Mouse (Mus musculus) forebrain, embryonic 10.5 days (tissue): Measurements from ENCODE around the gene Mettl13. TPM values are rescaled to one million over a fixed set of nuclear protein-coding genes. Genes with fewer than 3 reads are reported as not detected.

Source experiments
- DNase-seq: peaks from one replicate; pipeline ENCODE4 v3.0.0-alpha.2; 2017; ENCODE audit warnings: low spot score; ENCODE audit errors: extremely low spot score
- H3K27ac ChIP-seq: fragments of 300-500 bp; sonication (generic); 2 replicates; pipeline ENCODE4 v1.5.1; 2016; ENCODE audit warnings: mild to moderate bottlenecking
- H3K27me3 ChIP-seq: fragments of 300-500 bp; sonication (generic); 2 replicates; pipeline ENCODE4 v1.6.1; 2016; ENCODE audit warnings: mild to moderate bottlenecking; ENCODE audit not compliant: poor library complexity, severe bottlenecking
- H3K36me3 ChIP-seq: fragments of 300-500 bp; sonication (generic); replicated peaks from 2 replicates; pipeline ENCODE4 v1.6.1; 2016; ENCODE audit warnings: mild to moderate bottlenecking, moderate library complexity
- H3K4me1 ChIP-seq: fragments of 300-500 bp; sonication (generic); 2 replicates; pipeline ENCODE4 v1.6.1; 2016
- H3K4me3 ChIP-seq: fragments of 300-500 bp; sonication (generic); 2 replicates; pipeline ENCODE4 v1.5.1; 2016; ENCODE audit warnings: mild to moderate bottlenecking, moderate library complexity
- H3K9me3 ChIP-seq: fragments of 300-500 bp; sonication (generic); 2 replicates; pipeline ENCODE4 v1.6.1; 2016; ENCODE audit warnings: mild to moderate bottlenecking, moderate library complexity
- WGBS: fragments of 180-500 bp; shearing (Covaris S2); methylation state at CpG from one replicate; pipeline ENCODE4 v1.1.7; 2016; 5-methylcytosine and 5-hydroxymethylcytosine counted together
- polyA plus RNA-seq: library from polyadenylated mRNA; unstranded; fragments of >200 nt; fragmentation: Nextera tagmentation; extraction: Ambion mirVana; gene quantifications from 2 replicates; pipeline ENCODE4 v1.2.1, GENCODE M21; 2016

Mettl13 gene
- polyA plus RNA-seq, result 32.8 and 34.8 TPM in 2 replicates

- peaks cover 28% of the 10 kb centered on the region for H3K4me1 ChIP-seq
- H3K36me3 ChIP-seq, result peaks cover 32% of the 10 kb centered on the region
- no peaks in the 10 kb centered on the region for H3K9me3 ChIP-seq
- peak within 1 kb of the TSS; percentile 86 for H3K27ac ChIP-seq
- DNase-seq, result peak; percentile 96
- no peaks in the 10 kb centered on the region for H3K27me3 ChIP-seq
- peak within 1 kb of the TSS; percentile 79 for H3K4me3 ChIP-seq
- WGBS, result under 1% methylated on average over 52 of the region's 52 CpGs
Measured at GRCm38 (mm10) chr1:162548016-162548916, at the start of gene Mettl13. Gene Mettl13, minus strand, starts transcription at chr1:162548551.

GRCm38 (mm10) chr1:162597379-162598102 is 49.2 kb upstream of the Mettl13 start:
- Histone ChIP-seq H3K27ac (no peak overlapping the region), H3K36me3 (peaks cover 37% of the 10 kb centered on the region), H3K9me3 (no peaks in the 10 kb centered on the region), H3K27me3 (no peaks in the 10 kb centered on the region), H3K4me3 (no peak overlapping the region), H3K4me1 (no peaks in the 10 kb centered on the region)
- WGBS, result 91% methylated on average over 3 of the region's 3 CpGs
- DNase-seq, result no peak

- 87% methylated on average over 8 of the region's 8 CpGs for WGBS
- H3K27ac ChIP-seq, result no peak overlapping the region
- no peaks in the 10 kb centered on the region for H3K27me3 ChIP-seq
- peaks cover 8% of the 10 kb centered on the region for H3K36me3 ChIP-seq
- H3K4me1 ChIP-seq, result peaks cover 12% of the 10 kb centered on the region
- H3K4me3 ChIP-seq, result no peak overlapping the region
- H3K9me3 ChIP-seq, result no peaks in the 10 kb centered on the region
- DNase-seq, result no peak
Measured at GRCm38 (mm10) chr1:162590415-162590997, 42.2 kb upstream of the Mettl13 start.

- Histone ChIP-seq H3K36me3 (peaks cover 12% of the 10 kb centered on the region), H3K4me3 (no peak overlapping the region), H3K27me3 (no peaks in the 10 kb centered on the region), H3K9me3 (no peaks in the 10 kb centered on the region), H3K4me1 (peaks cover 12% of the 10 kb centered on the region), H3K27ac (peak overlapping the region; percentile 72)
- peak; percentile 56 for DNase-seq
- WGBS, result 5% methylated on average over 9 of the region's 9 CpGs
Measured at GRCm38 (mm10) chr1:162589443-162589842, 41.1 kb upstream of the Mettl13 start.

GRCm38 (mm10) chr1:162588606-162589005 is 40.3 kb upstream of the Mettl13 start:
- peak overlapping the region; percentile 72; the same call in 1 of the 2 replicates for H3K27ac ChIP-seq
- peaks cover 17% of the 10 kb centered on the region for H3K36me3 ChIP-seq
- H3K9me3 ChIP-seq, result no peaks in the 10 kb centered on the region
- H3K27me3 ChIP-seq, result no peaks in the 10 kb centered on the region
- no peak for DNase-seq
- H3K4me1 ChIP-seq, result peaks cover 12% of the 10 kb centered on the region
- WGBS, result 88% methylated on average over 3 of the region's 3 CpGs
- no peak overlapping the region for H3K4me3 ChIP-seq

- H3K27me3 ChIP-seq, result no peaks in the 10 kb centered on the region
- peaks cover 12% of the 10 kb centered on the region for H3K4me1 ChIP-seq
- DNase-seq, result no peak
- H3K4me3 ChIP-seq, result no peak overlapping the region
- H3K27ac ChIP-seq, result no peak overlapping the region
- H3K9me3 ChIP-seq, result no peaks in the 10 kb centered on the region
- 80% methylated on average over 4 of the region's 4 CpGs for WGBS
- peaks cover 23% of the 10 kb centered on the region for H3K36me3 ChIP-seq
Measured at GRCm38 (mm10) chr1:162586282-162586681, 37.9 kb upstream of the Mettl13 start.

- DNase-seq, result no peak
- Histone ChIP-seq H3K4me1 (no peaks in the 10 kb centered on the region), H3K4me3 (no peak overlapping the region), H3K36me3 (peaks cover 44% of the 10 kb centered on the region), H3K9me3 (no peaks in the 10 kb centered on the region), H3K27ac (no peak overlapping the region), H3K27me3 (no peaks in the 10 kb centered on the region)
- 90% methylated on average over 2 of the region's 2 CpGs for WGBS
Measured at GRCm38 (mm10) chr1:162582884-162583283, 34.5 kb upstream of the Mettl13 start.

GRCm38 (mm10) chr1:162575098-162575497 is 26.7 kb upstream of the Mettl13 start:
- Histone ChIP-seq H3K4me3 (no peak overlapping the region), H3K27me3 (no peaks in the 10 kb centered on the region), H3K9me3 (peaks cover 7% of the 10 kb centered on the region; the same call in 1 of the 2 replicates), H3K27ac (no peak overlapping the region), H3K36me3 (peaks cover 57% of the 10 kb centered on the region), H3K4me1 (peaks cover 9% of the 10 kb centered on the region)
- WGBS, result 96% methylated on average over 3 of the region's 3 CpGs
- no peak for DNase-seq

- no peaks in the 10 kb centered on the region for H3K27me3 ChIP-seq
- H3K9me3 ChIP-seq, result peaks cover 7% of the 10 kb centered on the region; the same call in 1 of the 2 replicates
- no peak for DNase-seq
- peak overlapping the region; percentile 94 for H3K4me3 ChIP-seq
- under 1% methylated on average over 46 of the region's 46 CpGs for WGBS
- peaks cover 27% of the 10 kb centered on the region for H3K4me1 ChIP-seq
- H3K27ac ChIP-seq, result peak overlapping the region; percentile 98
- H3K36me3 ChIP-seq, result peaks cover 20% of the 10 kb centered on the region
Measured at GRCm38 (mm10) chr1:162570931-162571601, 22.7 kb upstream of the Mettl13 start.

GRCm38 (mm10) chr1:162570260-162570748 is 22.0 kb upstream of the Mettl13 start, which contains the start of gene Vamp4:
Gene Vamp4, plus strand, starts transcription at chr1:162570515.
- Histone ChIP-seq H3K36me3 (peaks cover 13% of the 10 kb centered on the region), H3K4me3 (peak within 1 kb of the TSS; percentile 94), H3K27ac (peak within 1 kb of the TSS; percentile 98), H3K4me1 (peaks cover 27% of the 10 kb centered on the region), H3K9me3 (peaks cover 7% of the 10 kb centered on the region; the same call in 1 of the 2 replicates), H3K27me3 (no peaks in the 10 kb centered on the region)
- peak; percentile 96 for DNase-seq
- WGBS, result under 1% methylated on average over 42 of the region's 43 CpGs

- WGBS, result 43% methylated on average over 3 of the region's 3 CpGs
- Histone ChIP-seq H3K27me3 (no peaks in the 10 kb centered on the region), H3K4me3 (no peak overlapping the region), H3K9me3 (no peaks in the 10 kb centered on the region), H3K36me3 (no peaks in the 10 kb centered on the region), H3K4me1 (peaks cover 27% of the 10 kb centered on the region), H3K27ac (no peak overlapping the region)
- no peak for DNase-seq
Measured at GRCm38 (mm10) chr1:162567351-162567750, 19.0 kb upstream of the Mettl13 start.

- no peaks in the 10 kb centered on the region for H3K36me3 ChIP-seq
- no peaks in the 10 kb centered on the region for H3K9me3 ChIP-seq
- no peak overlapping the region for H3K27ac ChIP-seq
- H3K27me3 ChIP-seq, result no peaks in the 10 kb centered on the region
- DNase-seq, result no peak
- 62% methylated on average over 3 of the region's 3 CpGs for WGBS
- peaks cover 19% of the 10 kb centered on the region for H3K4me1 ChIP-seq
- no peak overlapping the region for H3K4me3 ChIP-seq
Measured at GRCm38 (mm10) chr1:162564992-162565391, 16.6 kb upstream of the Mettl13 start.
